Mouse (Mus musculus) G1E (cell line): ENCODE results near the gene Col19a1.

Source experiments
- CTCF ChIP-seq: IDR thresholded peaks from 2 replicates; pipeline ENCODE4 v1.5.1; 2012; ENCODE audit warnings: low read depth, low read length, inconsistent platforms, mixed read lengths
- GATA1 ChIP-seq: IDR thresholded peaks from 2 replicates; pipeline ENCODE4 v1.6.1; 2012; ENCODE audit warnings: borderline replicate concordance, low read length, inconsistent platforms, mixed read lengths
- GATA2 ChIP-seq: IDR thresholded peaks from 2 replicates; pipeline ENCODE4 v1.6.1; 2012; ENCODE audit warnings: low read depth, low read length, inconsistent platforms, borderline replicate concordance

DNA sequence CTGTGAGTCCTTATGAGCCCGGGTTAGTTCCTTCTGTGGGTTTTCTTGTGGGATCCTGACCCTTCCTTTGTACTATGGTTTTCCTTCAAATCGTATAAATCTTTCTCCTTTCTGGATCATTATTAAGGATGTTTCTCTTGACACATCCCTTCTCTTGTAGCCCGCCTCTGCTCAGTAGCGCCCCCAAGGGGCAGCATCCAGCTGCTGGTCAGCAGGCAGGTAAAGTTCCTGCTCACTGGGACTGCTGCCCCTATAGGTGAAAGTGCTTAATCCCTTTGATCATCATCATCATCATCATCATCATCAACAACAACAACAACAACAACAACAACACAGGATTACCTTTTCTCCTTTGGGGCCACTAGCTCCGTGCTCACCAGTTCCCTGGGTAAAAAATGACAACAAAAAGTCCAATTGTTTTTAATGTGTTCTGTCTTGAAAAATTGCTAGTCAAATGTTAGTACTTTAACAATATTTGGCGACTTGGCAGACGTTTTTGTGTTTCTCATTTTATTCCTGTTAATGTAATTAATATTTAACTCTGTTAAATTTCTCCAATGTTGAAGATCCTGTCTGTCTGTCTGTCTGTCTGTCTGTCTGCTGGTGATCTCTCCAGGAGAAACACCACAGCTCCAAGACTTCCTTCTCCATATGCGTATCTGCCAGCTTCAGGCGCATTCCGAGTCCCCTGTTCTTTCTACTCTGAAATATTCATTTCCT lies 249.6 kb downstream of the Col19a1 start:
- TF ChIP-seq CTCF (peak; percentile 21; the same call in 1 of the 2 replicates), GATA1 (no peak), GATA2 (no peak)
